Mouse (Mus musculus) neural tube, embryonic 11.5 days (tissue): ENCODE data around the gene Hspa8. TPM values are rescaled to one million over a fixed set of nuclear protein-coding genes. Genes with fewer than 3 reads are reported as not detected.
"Not testable (repeated sequence)": the region's sequence is repeated elsewhere in the genome, so short reads cannot be mapped to it uniquely, and the experiment has no call there.

ENCODE experiments used
- ATAC-seq: fragments of 200-750 bp; cut with Nextera tagmentation; 2 replicates; pipeline ENCODE4 v1.8.0; 2017; ENCODE audit warnings: moderate number of reproducible peaks, mild to moderate bottlenecking, moderate TSS enrichment, moderate library complexity; ENCODE audit not compliant: insufficient read depth, low FRiP score, low TSS enrichment
- DNase-seq: peaks from one replicate; pipeline ENCODE4 v3.0.0-alpha.2; 2015; ENCODE audit warnings: low spot score
- H3K27ac ChIP-seq: fragments of 300-500 bp; sonication (generic); 2 replicates; pipeline ENCODE4 v1.5.1; 2014; ENCODE audit warnings: low read depth, mild to moderate bottlenecking, low read length
- H3K27me3 ChIP-seq: fragments of 300-500 bp; sonication (generic); 2 replicates; pipeline ENCODE4 v1.6.1; 2014; ENCODE audit warnings: mild to moderate bottlenecking, low read length, mixed read lengths; ENCODE audit not compliant: control insufficient read depth, insufficient read depth
- H3K36me3 ChIP-seq: fragments of 300-500 bp; sonication (generic); 2 replicates; pipeline ENCODE4 v1.6.1; 2014; ENCODE audit warnings: mild to moderate bottlenecking, low read length, moderate library complexity, mixed read lengths; ENCODE audit not compliant: control insufficient read depth, insufficient read depth
- H3K4me1 ChIP-seq: fragments of 300-500 bp; sonication (generic); 2 replicates; pipeline ENCODE4 v1.6.1; 2014; ENCODE audit warnings: low read length, mixed read lengths; ENCODE audit not compliant: control insufficient read depth, insufficient read depth
- H3K4me2 ChIP-seq: fragments of 300-500 bp; sonication (generic); 2 replicates; pipeline ENCODE4 v1.6.1; 2014; ENCODE audit warnings: low read depth, mild to moderate bottlenecking, moderate library complexity
- H3K4me3 ChIP-seq: fragments of 300-500 bp; sonication (generic); 2 replicates; pipeline ENCODE4 v1.5.1; 2014; ENCODE audit warnings: low read depth, low read length
- H3K9ac ChIP-seq: fragments of 300-500 bp; sonication (generic); 2 replicates; pipeline ENCODE4 v1.6.1; 2014; ENCODE audit warnings: mild to moderate bottlenecking, low read length
- H3K9me3 ChIP-seq: fragments of 300-500 bp; sonication (generic); 2 replicates; pipeline ENCODE4 v1.6.1; 2016; ENCODE audit warnings: low read length; ENCODE audit not compliant: control insufficient read depth
- WGBS: fragments of 180-500 bp; shearing (Covaris S2); extraction: QIAGEN DNeasy Blood & Tissue Kit; methylation state at CpG from one replicate; pipeline ENCODE4 v1.1.7; 2014; 5-methylcytosine and 5-hydroxymethylcytosine counted together
- polyA plus RNA-seq: library from polyadenylated mRNA; unstranded; fragments of >200 nt; fragmentation: Nextera tagmentation; extraction: Ambion mirVana; gene quantifications from 2 replicates; pipeline ENCODE4 v1.2.1, GENCODE M21; 2014

Hspa8 gene
- polyA plus RNA-seq, 1 experiment from 2014 or later = 3,707 TPM

- no peaks in the 10 kb centered on the region for H3K27me3 ChIP-seq
- no peaks in the 10 kb centered on the region for H3K9me3 ChIP-seq
- no peak overlapping the region for H3K4me2 ChIP-seq
- DNase-seq = no peak
- no peak overlapping the region for H3K27ac ChIP-seq
- no peaks in the 10 kb centered on the region for H3K4me1 ChIP-seq
- H3K4me3 ChIP-seq = no peak overlapping the region
- ATAC-seq = no peak
- 83% methylated on average over 7 of the region's 7 CpGs for WGBS
- no peaks in the 10 kb centered on the region; the same call in 1 of the 2 replicates for H3K36me3 ChIP-seq
- no peak overlapping the region for H3K9ac ChIP-seq
Observed at GRCm38 (mm10) chr9:40766058-40766605, 34.7 kb upstream of the Hspa8 start.

GRCm38 (mm10) chr9:40767946-40768345, 32.8 kb upstream of the Hspa8 start:
- Histone ChIP-seq H3K27me3 (no peaks in the 10 kb centered on the region), H3K4me2 (no peak overlapping the region), H3K9ac (no peak overlapping the region), H3K4me1 (no peaks in the 10 kb centered on the region), H3K4me3 (no peak overlapping the region), H3K36me3 (no peaks in the 10 kb centered on the region; the same call in 1 of the 2 replicates), H3K9me3 (no peaks in the 10 kb centered on the region), H3K27ac (no peak overlapping the region)
- 87% methylated on average over 4 of the region's 4 CpGs for WGBS
- DNase-seq = no peak
- no peak for ATAC-seq

- Histone ChIP-seq H3K4me1 (no peaks in the 10 kb centered on the region), H3K36me3 (no peaks in the 10 kb centered on the region), H3K9me3 (no peaks in the 10 kb centered on the region), H3K9ac (no peak overlapping the region), H3K4me3 (no peak overlapping the region), H3K4me2 (no peak overlapping the region), H3K27ac (no peak overlapping the region), H3K27me3 (no peaks in the 10 kb centered on the region)
- DNase-seq (no peak), ATAC-seq (no peak)
- WGBS = 79% methylated on average over 13 of the region's 13 CpGs
Observed at GRCm38 (mm10) chr9:40772246-40772645, 28.5 kb upstream of the Hspa8 start.

- H3K4me3 ChIP-seq, ATAC-seq, H3K27me3 ChIP-seq, H3K27ac ChIP-seq, DNase-seq, H3K9ac ChIP-seq, H3K4me1 ChIP-seq, H3K9me3 ChIP-seq, H3K4me2 ChIP-seq, H3K36me3 ChIP-seq: not testable (repeated sequence)
- WGBS = 80% methylated on average over 6 of the region's 6 CpGs
Observed at GRCm38 (mm10) chr9:40773142-40773541, 27.6 kb upstream of the Hspa8 start.

- DNase-seq (no peak), ATAC-seq (no peak)
- Histone ChIP-seq H3K4me2 (no peak overlapping the region), H3K27ac (no peak overlapping the region), H3K9me3 (no peaks in the 10 kb centered on the region), H3K4me3 (no peak overlapping the region), H3K9ac (no peak overlapping the region), H3K36me3 (no peaks in the 10 kb centered on the region), H3K27me3 (no peaks in the 10 kb centered on the region), H3K4me1 (no peaks in the 10 kb centered on the region)
- WGBS = 88% methylated on average over 4 of the region's 4 CpGs
Observed at GRCm38 (mm10) chr9:40773869-40774268, 26.9 kb upstream of the Hspa8 start.

- WGBS = 75% methylated on average over 1 of the region's 1 CpGs
- Histone ChIP-seq H3K4me1 (no peaks in the 10 kb centered on the region), H3K9me3 (no peaks in the 10 kb centered on the region), H3K27me3 (no peaks in the 10 kb centered on the region), H3K4me2 (no peak overlapping the region), H3K4me3 (no peak overlapping the region), H3K36me3 (no peaks in the 10 kb centered on the region), H3K9ac (no peak overlapping the region), H3K27ac (no peak overlapping the region)
- no peak for ATAC-seq
- no peak for DNase-seq
Observed at GRCm38 (mm10) chr9:40776044-40776443, 24.7 kb upstream of the Hspa8 start.

GRCm38 (mm10) chr9:40776459-40777248, 24.1 kb upstream of the Hspa8 start:
- Histone ChIP-seq H3K4me3 (no peak overlapping the region), H3K27ac (no peak overlapping the region), H3K9ac (no peak overlapping the region), H3K4me2 (no peak overlapping the region), H3K36me3 (no peaks in the 10 kb centered on the region), H3K27me3 (no peaks in the 10 kb centered on the region), H3K9me3 (no peaks in the 10 kb centered on the region), H3K4me1 (no peaks in the 10 kb centered on the region)
- ATAC-seq (no peak), DNase-seq (no peak)
- WGBS = 79% methylated on average over 11 of the region's 11 CpGs

- Histone ChIP-seq H3K9me3 (no peaks in the 10 kb centered on the region), H3K27ac (no peak overlapping the region), H3K4me1 (peaks cover 6% of the 10 kb centered on the region), H3K4me2 (no peak overlapping the region), H3K27me3 (no peaks in the 10 kb centered on the region), H3K36me3 (no peaks in the 10 kb centered on the region), H3K9ac (no peak overlapping the region), H3K4me3 (no peak overlapping the region)
- WGBS = 66% methylated on average over 3 of the region's 3 CpGs
- ATAC-seq (no peak), DNase-seq (no peak)
Observed at GRCm38 (mm10) chr9:40780111-40780510, 20.7 kb upstream of the Hspa8 start.
